Mouse (Mus musculus): ENCODE results near the gene Lrch3.

- no peak for TF ChIP-seq CTCF (IDR thresholded peaks at IDR 0.05; ENCODE audit: borderline replicate concordance, insufficient read depth, low read depth, low read length)
- TF ChIP-seq POLR2A (IDR thresholded peaks at IDR 0.05; ENCODE audit: borderline replicate concordance, insufficient read depth, low read length), result no peak
Observed at GRCm38 (mm10) chr16:33048004-33048403, 134.1 kb downstream of the Lrch3 start.
